Mouse (Mus musculus): ENCODE results near the gene Ripor3. TPM values are rescaled to one million over a fixed set of nuclear protein-coding genes. Genes with fewer than 3 reads are reported as not detected.
A peak's percentile ranks its signal among the peaks of the same experiment; 100 is the strongest.

Ripor3 gene
- polyA plus RNA-seq, 1 experiment = 49.2 TPM

DNA sequence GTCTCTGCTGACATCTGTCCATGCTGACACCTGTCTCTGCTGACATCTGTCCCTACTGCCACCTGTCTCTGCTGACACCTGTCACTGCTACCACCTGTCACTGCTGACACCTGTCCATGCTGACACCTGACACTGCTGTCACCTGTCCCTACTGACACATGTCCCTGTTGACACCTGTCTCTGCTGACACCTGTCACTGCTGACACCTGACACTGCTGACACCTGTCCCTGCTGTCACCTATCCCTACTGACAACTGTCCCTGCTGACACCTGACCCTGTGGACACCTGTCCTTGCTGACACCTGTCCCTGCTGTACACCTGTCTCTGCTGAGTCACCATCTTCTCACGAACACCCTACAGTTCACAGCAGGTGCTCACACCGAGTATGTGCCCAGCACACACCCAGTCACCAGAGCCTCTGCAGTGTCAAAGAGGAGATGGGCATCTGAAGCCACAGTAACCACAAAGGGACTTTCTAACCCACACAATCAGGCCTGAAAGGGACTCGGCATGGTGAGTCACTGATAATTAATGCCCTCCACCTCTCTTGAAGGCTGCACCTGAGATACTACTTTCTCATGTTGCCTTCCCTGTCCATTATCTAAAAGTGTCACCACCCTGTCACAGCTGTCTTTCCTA is 13.5 kb upstream of the Ripor3 start:
- H3K4me1 ChIP-seq (ENCODE audit: control insufficient read depth, insufficient read depth, low read length) = no peaks in the 10 kb centered on the region
- WGBS = 14% methylated on average over 3 of the region's 3 CpGs
- H3K4me3 ChIP-seq (replicated peaks; ENCODE audit: control insufficient read depth, low read depth, low read length) = no peak overlapping the region
- no peak for TF ChIP-seq POLR2A (IDR thresholded peaks at IDR 0.05; ENCODE audit: borderline replicate concordance, control insufficient read depth, low read depth, low read length)
- no peak for TF ChIP-seq CTCF (IDR thresholded peaks at IDR 0.05; ENCODE audit: control insufficient read depth, insufficient read depth, low read length)
- H3K27ac ChIP-seq (ENCODE audit: control insufficient read depth, insufficient read depth, low read depth, low read length, poor library complexity) = no peak overlapping the region

GRCm38 (mm10) chr2:168019201-168019715 is 8.8 kb upstream of the Ripor3 start:
- TF ChIP-seq CTCF (IDR thresholded peaks at IDR 0.05; ENCODE audit: control insufficient read depth, insufficient read depth, low read length) (no peak), POLR2A (IDR thresholded peaks at IDR 0.05; ENCODE audit: borderline replicate concordance, control insufficient read depth, low read depth, low read length) (no peak)
- H3K4me3 ChIP-seq (replicated peaks; ENCODE audit: control insufficient read depth, low read depth, low read length) = no peak overlapping the region
- H3K27ac ChIP-seq (ENCODE audit: control insufficient read depth, insufficient read depth, low read depth, low read length, poor library complexity) = no peak overlapping the region
- 88% methylated on average over 9 of the region's 9 CpGs for WGBS
- H3K4me1 ChIP-seq (ENCODE audit: control insufficient read depth, insufficient read depth, low read length) = no peaks in the 10 kb centered on the region

GRCm38 (mm10) chr2:168016951-168017391 is 6.6 kb upstream of the Ripor3 start:
- H3K27ac ChIP-seq (ENCODE audit: control insufficient read depth, insufficient read depth, low read depth, low read length, poor library complexity) = no peak overlapping the region
- no peaks in the 10 kb centered on the region for H3K4me1 ChIP-seq (ENCODE audit: control insufficient read depth, insufficient read depth, low read length)
- H3K4me3 ChIP-seq (replicated peaks; ENCODE audit: control insufficient read depth, low read depth, low read length) = no peak overlapping the region
- peak; percentile 63 for TF ChIP-seq CTCF (IDR thresholded peaks at IDR 0.05; ENCODE audit: control insufficient read depth, insufficient read depth, low read length)
- no peak for TF ChIP-seq POLR2A (IDR thresholded peaks at IDR 0.05; ENCODE audit: borderline replicate concordance, control insufficient read depth, low read depth, low read length)
- 36% methylated on average over 5 of the region's 5 CpGs for WGBS

GRCm38 (mm10) chr2:168010893-168011292 is 475 bp upstream of the Ripor3 start:
- 7% methylated on average over 11 of the region's 11 CpGs for WGBS
- TF ChIP-seq CTCF (IDR thresholded peaks at IDR 0.05; ENCODE audit: control insufficient read depth, insufficient read depth, low read length) = no peak
- Histone ChIP-seq H3K27ac (ENCODE audit: control insufficient read depth, insufficient read depth, low read depth, low read length, poor library complexity) (no peak overlapping the region), H3K4me1 (ENCODE audit: control insufficient read depth, insufficient read depth, low read length) (no peaks in the 10 kb centered on the region), H3K4me3 (replicated peaks; ENCODE audit: control insufficient read depth, low read depth, low read length) (no peak overlapping the region)

DNA sequence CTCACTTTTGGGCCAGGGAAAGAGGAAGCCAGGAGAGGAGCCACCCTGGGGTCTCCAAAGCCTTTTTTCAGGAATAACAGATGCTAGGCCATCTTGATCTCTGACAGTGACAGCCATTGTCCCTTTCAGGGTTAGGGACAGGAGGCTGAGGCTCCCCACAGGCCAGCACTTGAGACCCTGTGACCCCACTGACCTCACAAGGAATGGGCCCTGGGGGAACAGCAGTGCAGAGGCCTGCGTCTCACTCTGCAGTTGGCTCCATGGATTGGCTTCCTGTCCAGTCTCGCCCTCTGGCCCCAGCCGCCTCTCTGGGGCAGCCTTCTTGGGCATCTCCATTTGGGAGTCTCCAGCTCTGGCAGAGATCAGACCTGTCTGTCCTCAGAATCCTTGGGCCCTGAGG is 2.3 kb downstream of the Ripor3 start:
- Histone ChIP-seq H3K27ac (ENCODE audit: control insufficient read depth, insufficient read depth, low read depth, low read length, poor library complexity) (no peak overlapping the region), H3K4me1 (ENCODE audit: control insufficient read depth, insufficient read depth, low read length) (peaks cover 2% of the 10 kb centered on the region; the same call in 1 of the 2 replicates), H3K4me3 (replicated peaks; ENCODE audit: control insufficient read depth, low read depth, low read length) (no peak overlapping the region)
- TF ChIP-seq CTCF (IDR thresholded peaks at IDR 0.05; ENCODE audit: control insufficient read depth, insufficient read depth, low read length) (no peak), POLR2A (IDR thresholded peaks at IDR 0.05; ENCODE audit: borderline replicate concordance, control insufficient read depth, low read depth, low read length) (no peak)
- 86% methylated on average over 3 of the region's 3 CpGs for WGBS

GRCm38 (mm10) chr2:168006489-168006888 is 3.9 kb downstream of the Ripor3 start:
- WGBS = 87% methylated on average over 6 of the region's 6 CpGs
- peaks cover 2% of the 10 kb centered on the region; the same call in 1 of the 2 replicates for H3K4me1 ChIP-seq (ENCODE audit: control insufficient read depth, insufficient read depth, low read length)
- no peak overlapping the region for H3K27ac ChIP-seq (ENCODE audit: control insufficient read depth, insufficient read depth, low read depth, low read length, poor library complexity)
- TF ChIP-seq CTCF (IDR thresholded peaks at IDR 0.05; ENCODE audit: control insufficient read depth, insufficient read depth, low read length) = no peak
- no peak for TF ChIP-seq POLR2A (IDR thresholded peaks at IDR 0.05; ENCODE audit: borderline replicate concordance, control insufficient read depth, low read depth, low read length)
- no peak overlapping the region for H3K4me3 ChIP-seq (replicated peaks; ENCODE audit: control insufficient read depth, low read depth, low read length)

DNA sequence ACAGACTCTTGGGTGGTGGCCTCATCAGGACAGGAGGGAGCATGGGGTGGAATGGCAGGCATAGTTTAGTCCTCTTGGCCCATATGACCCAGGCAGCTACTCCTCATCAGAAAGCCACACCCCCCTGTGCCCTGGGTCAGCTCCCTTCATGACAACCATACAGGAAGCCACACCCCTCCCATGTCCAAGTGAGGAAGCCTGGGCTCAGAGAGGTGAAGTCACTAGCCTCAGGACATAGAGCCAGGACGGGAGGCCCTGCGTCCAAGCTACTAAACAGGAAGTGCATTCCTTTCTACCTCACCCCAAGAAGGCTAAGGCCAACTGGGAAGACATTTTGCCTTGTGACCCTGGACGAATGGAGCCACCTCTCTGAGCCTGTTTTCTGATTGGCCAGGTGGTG is 4.8 kb downstream of the Ripor3 start:
- Histone ChIP-seq H3K4me3 (replicated peaks; ENCODE audit: control insufficient read depth, low read depth, low read length) (no peak overlapping the region), H3K4me1 (ENCODE audit: control insufficient read depth, insufficient read depth, low read length) (peaks cover 2% of the 10 kb centered on the region; the same call in 1 of the 2 replicates), H3K27ac (ENCODE audit: control insufficient read depth, insufficient read depth, low read depth, low read length, poor library complexity) (no peak overlapping the region)
- WGBS = 16% methylated on average over 3 of the region's 3 CpGs
- TF ChIP-seq CTCF (IDR thresholded peaks at IDR 0.05; ENCODE audit: control insufficient read depth, insufficient read depth, low read length) (no peak), POLR2A (IDR thresholded peaks at IDR 0.05; ENCODE audit: borderline replicate concordance, control insufficient read depth, low read depth, low read length) (no peak)

- TF ChIP-seq CTCF (IDR thresholded peaks at IDR 0.05; ENCODE audit: control insufficient read depth, insufficient read depth, low read length) (no peak), POLR2A (IDR thresholded peaks at IDR 0.05; ENCODE audit: borderline replicate concordance, control insufficient read depth, low read depth, low read length) (no peak)
- H3K4me1 ChIP-seq (ENCODE audit: control insufficient read depth, insufficient read depth, low read length) = peaks cover 2% of the 10 kb centered on the region; the same call in 1 of the 2 replicates
- 82% methylated on average over 3 of the region's 3 CpGs for WGBS
- H3K27ac ChIP-seq (ENCODE audit: control insufficient read depth, insufficient read depth, low read depth, low read length, poor library complexity) = no peak overlapping the region
- no peak overlapping the region for H3K4me3 ChIP-seq (replicated peaks; ENCODE audit: control insufficient read depth, low read depth, low read length)
Measured at GRCm38 (mm10) chr2:168005005-168005404, 5.4 kb downstream of the Ripor3 start.
